Mouse (Mus musculus): ENCODE results near the gene Nek9. TPM values are rescaled to one million over a fixed set of nuclear protein-coding genes. Genes with fewer than 3 reads are reported as not detected.

The Nek9 gene
- polyA plus RNA-seq, 1 experiment from 2014 or later: 14.7 TPM

DNA sequence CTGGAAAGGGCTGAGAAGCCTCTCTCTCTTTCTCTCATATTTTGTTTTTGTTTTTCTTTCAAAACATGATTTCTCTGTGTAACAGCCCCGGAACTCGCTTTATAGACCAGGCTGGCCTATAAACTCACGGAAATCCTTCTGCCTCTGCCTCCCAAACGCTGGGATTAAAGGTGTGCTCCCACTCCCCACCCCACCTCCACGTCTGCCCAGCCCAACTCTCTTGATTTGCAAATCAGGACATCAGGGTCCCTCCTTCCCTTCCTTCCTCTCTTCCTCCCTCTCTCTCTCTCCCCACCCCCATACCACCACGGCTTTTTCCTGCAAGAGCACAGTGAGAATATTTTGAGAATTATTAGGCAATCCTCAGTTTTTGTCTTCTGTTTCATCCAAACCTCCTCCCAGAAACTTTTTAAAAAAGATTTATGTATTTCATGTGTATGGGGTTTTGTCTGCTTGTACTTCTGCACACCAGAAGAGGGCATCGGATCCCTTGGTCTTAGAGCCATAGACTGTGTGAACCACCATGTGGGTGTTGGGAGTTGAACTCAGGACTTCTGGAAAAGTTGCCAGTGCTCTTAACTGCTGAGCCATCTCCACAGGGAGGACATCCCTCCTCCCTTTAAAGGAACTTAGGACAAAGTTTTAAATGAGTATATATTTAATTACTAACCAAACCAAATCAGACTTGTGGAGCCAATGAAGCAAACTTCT lies 67.9 kb downstream of the Nek9 start:
- WGBS: 73% methylated on average over 7 of the region's 7 CpGs
- Histone ChIP-seq H3K27ac (replicated peaks) (no peak overlapping the region), H3K4me2 (peak overlapping the region; percentile 63; the same call in 1 of the 2 replicates), H3K36me3 (peaks cover 13% of the 10 kb centered on the region; the same call in 1 of the 2 replicates), H3K4me3 (no peak overlapping the region), H3K27me3 (no peaks in the 10 kb centered on the region), H3K4me1 (replicated peaks) (0 out of 2 replicates have a peak, but pooled peaks cover 4% of the 10 kb centered on the region), H3K9me3 (no peaks in the 10 kb centered on the region), H3K9ac (no peak overlapping the region)
- ATAC-seq (ENCODE audit: low read depth): no peak

GRCm38 (mm10) chr12:85270319-85270718 lies 68.8 kb downstream of the Nek9 start, which contains the start of gene Mlh3:
Gene Mlh3, minus strand, starts transcription at chr12:85270599.
- under 1% methylated on average over 35 of the region's 35 CpGs for WGBS
- peak; percentile 95 for ATAC-seq (ENCODE audit: low read depth)

DNA sequence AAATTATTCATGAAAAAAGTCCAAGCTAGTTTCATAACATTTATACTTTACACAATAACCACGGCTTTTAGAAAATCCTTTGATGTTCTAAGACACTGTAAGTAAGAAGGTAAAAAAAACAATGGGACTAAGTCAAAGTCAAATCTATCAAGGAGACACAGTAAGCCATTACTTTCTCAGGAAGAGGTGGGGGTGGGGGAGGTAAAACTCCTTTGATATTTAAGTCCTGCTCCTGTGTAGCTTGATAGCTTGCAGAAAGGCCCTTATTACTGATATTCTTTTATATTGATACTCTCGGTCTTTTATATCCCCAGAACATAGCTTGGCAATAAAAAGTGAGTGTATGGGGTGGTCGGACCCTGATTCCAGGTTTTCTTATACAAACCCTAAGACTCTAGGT lies 69.3 kb downstream of the Nek9 start:
- Histone ChIP-seq H3K4me3 (peak overlapping the region; percentile 50), H3K4me2 (peak overlapping the region; percentile 63), H3K9me3 (no peaks in the 10 kb centered on the region), H3K4me1 (replicated peaks) (peaks cover 11% of the 10 kb centered on the region; the same call in 1 of the 2 replicates), H3K27ac (replicated peaks) (peak overlapping the region; percentile 78), H3K9ac (peak overlapping the region; percentile 68), H3K36me3 (peaks cover 13% of the 10 kb centered on the region), H3K27me3 (no peaks in the 10 kb centered on the region)
- WGBS: 50% methylated on average over 3 of the region's 3 CpGs
- 0 out of 2 replicates have a peak, but pooled peaks have one; percentile 3 for ATAC-seq (ENCODE audit: low read depth)

More at GRCm38 (mm10) chr12:85270319-85270718, 68.8 kb downstream of the Nek9 start, which contains the start of gene Mlh3:
- Histone ChIP-seq H3K4me3 (peak within 1 kb of the TSS; percentile 50), H3K27me3 (no peaks in the 10 kb centered on the region), H3K27ac (replicated peaks) (peak within 1 kb of the TSS; percentile 78), H3K9ac (peak within 1 kb of the TSS; percentile 68), H3K36me3 (peaks cover 13% of the 10 kb centered on the region), H3K4me1 (replicated peaks) (0 out of 2 replicates have a peak, but pooled peaks cover 11% of the 10 kb centered on the region), H3K4me2 (peak within 1 kb of the TSS; percentile 63), H3K9me3 (no peaks in the 10 kb centered on the region)

- no peak overlapping the region for H3K4me3 ChIP-seq
- H3K27me3 ChIP-seq: no peaks in the 10 kb centered on the region
- no peak overlapping the region for H3K9ac ChIP-seq
- H3K4me2 ChIP-seq: no peak overlapping the region
- H3K4me1 ChIP-seq (replicated peaks): peaks cover 20% of the 10 kb centered on the region
- no peak for ATAC-seq (ENCODE audit: low read depth)
- no peaks in the 10 kb centered on the region for H3K9me3 ChIP-seq
- no peak overlapping the region for H3K27ac ChIP-seq (replicated peaks)
- H3K36me3 ChIP-seq: peaks cover 13% of the 10 kb centered on the region
- WGBS: 96% methylated on average over 3 of the region's 3 CpGs
Observed at GRCm38 (mm10) chr12:85266248-85266647, 72.9 kb downstream of the Nek9 start.

DNA sequence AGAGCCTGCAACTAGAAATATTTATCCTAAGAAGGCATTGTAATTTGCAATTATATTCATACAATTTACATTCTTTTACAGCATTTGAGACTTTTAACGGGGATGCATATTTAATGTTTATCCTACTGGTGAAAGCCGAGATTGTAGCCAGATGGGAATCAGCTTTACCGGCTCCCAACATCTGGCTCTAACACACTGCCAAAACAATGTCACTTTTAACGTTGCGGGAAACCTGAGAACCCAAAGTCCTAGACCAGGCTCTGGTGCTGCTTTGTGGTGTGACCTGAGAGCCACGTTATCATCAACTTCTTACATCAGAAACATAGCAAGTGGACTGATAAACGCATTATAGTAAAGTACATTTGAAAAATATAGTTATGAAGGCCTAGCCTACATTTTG lies 74.2 kb downstream of the Nek9 start:
- no peak for ATAC-seq (ENCODE audit: low read depth)
- Histone ChIP-seq H3K4me1 (replicated peaks) (peaks cover 18% of the 10 kb centered on the region), H3K27ac (replicated peaks) (no peak overlapping the region), H3K4me3 (no peak overlapping the region), H3K36me3 (peaks cover 13% of the 10 kb centered on the region), H3K9ac (no peak overlapping the region), H3K27me3 (no peaks in the 10 kb centered on the region), H3K9me3 (no peaks in the 10 kb centered on the region), H3K4me2 (no peak overlapping the region)
- WGBS: 67% methylated on average over 7 of the region's 7 CpGs

DNA sequence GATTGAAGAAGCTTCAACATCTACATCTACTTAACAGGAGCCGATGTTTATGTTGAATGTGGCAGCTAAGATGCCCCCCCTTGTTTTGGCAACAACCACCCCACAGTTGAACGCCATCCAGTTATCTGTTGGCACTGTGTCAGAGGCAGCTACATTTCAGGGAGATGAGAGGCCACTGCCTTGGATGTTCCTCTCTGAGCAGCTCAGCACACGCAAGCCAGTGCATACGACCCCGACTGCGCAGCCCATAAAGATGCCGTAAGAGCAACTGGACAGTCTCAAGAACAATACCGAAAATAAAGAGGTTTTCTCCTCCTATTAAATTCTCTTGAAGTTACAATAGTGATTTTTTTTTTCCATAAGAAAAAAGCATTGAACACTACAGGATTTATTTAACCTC lies 74.6 kb downstream of the Nek9 start:
- Histone ChIP-seq H3K4me3 (no peak overlapping the region), H3K27me3 (no peaks in the 10 kb centered on the region), H3K4me1 (replicated peaks) (peaks cover 16% of the 10 kb centered on the region), H3K27ac (replicated peaks) (no peak overlapping the region), H3K36me3 (peaks cover 13% of the 10 kb centered on the region), H3K4me2 (no peak overlapping the region), H3K9ac (no peak overlapping the region), H3K9me3 (no peaks in the 10 kb centered on the region)
- ATAC-seq (ENCODE audit: low read depth): no peak
- WGBS: 80% methylated on average over 8 of the region's 8 CpGs

DNA sequence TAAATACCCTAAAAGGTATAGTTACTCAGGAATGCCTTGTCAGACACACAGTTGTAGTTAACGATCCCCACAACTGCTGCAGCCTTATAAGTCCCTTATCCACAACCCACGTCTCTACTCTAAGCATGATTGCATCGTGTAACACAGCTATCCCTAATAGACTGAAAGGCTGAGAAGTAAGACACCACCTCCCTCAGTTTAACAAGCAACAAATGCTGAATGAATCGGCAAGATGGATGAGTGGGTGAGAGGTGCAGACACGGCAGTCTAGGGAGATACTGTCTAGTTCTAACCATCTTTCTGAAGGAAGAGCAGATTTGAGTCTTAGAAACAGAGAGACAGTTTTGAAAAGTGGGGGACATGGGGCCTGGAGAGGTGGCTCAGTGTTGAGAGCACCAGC lies 76.0 kb downstream of the Nek9 start:
- WGBS: 87% methylated on average over 5 of the region's 5 CpGs
- H3K27ac ChIP-seq (replicated peaks): 0 out of 2 replicates have a peak overlapping the region, but pooled peaks have one; percentile 64
- H3K4me3 ChIP-seq: no peak overlapping the region
- peaks cover 16% of the 10 kb centered on the region for H3K4me1 ChIP-seq (replicated peaks)
- peaks cover 22% of the 10 kb centered on the region for H3K36me3 ChIP-seq
- H3K4me2 ChIP-seq: no peak overlapping the region
- H3K9ac ChIP-seq: no peak overlapping the region
- no peaks in the 10 kb centered on the region for H3K9me3 ChIP-seq
- no peak for ATAC-seq (ENCODE audit: low read depth)
- no peaks in the 10 kb centered on the region for H3K27me3 ChIP-seq

- no peak overlapping the region for H3K4me2 ChIP-seq
- H3K9me3 ChIP-seq: no peaks in the 10 kb centered on the region
- H3K9ac ChIP-seq: peak overlapping the region; percentile 14; the same call in 1 of the 2 replicates
- H3K4me3 ChIP-seq: no peak overlapping the region
- no peak for ATAC-seq (ENCODE audit: low read depth)
- peaks cover 20% of the 10 kb centered on the region for H3K36me3 ChIP-seq
- peak overlapping the region; percentile 64 for H3K27ac ChIP-seq (replicated peaks)
- 40% methylated on average over 10 of the region's 10 CpGs for WGBS
- H3K27me3 ChIP-seq: no peaks in the 10 kb centered on the region
- peaks cover 16% of the 10 kb centered on the region for H3K4me1 ChIP-seq (replicated peaks)
Observed at GRCm38 (mm10) chr12:85262489-85262888, 76.7 kb downstream of the Nek9 start.

GRCm38 (mm10) chr12:85257008-85257639 lies 82.0 kb downstream of the Nek9 start:
- Histone ChIP-seq H3K4me1 (replicated peaks) (no peaks in the 10 kb centered on the region), H3K9me3 (no peaks in the 10 kb centered on the region), H3K9ac (no peak overlapping the region), H3K36me3 (peaks cover 20% of the 10 kb centered on the region), H3K27ac (replicated peaks) (no peak overlapping the region), H3K4me3 (no peak overlapping the region), H3K4me2 (no peak overlapping the region), H3K27me3 (no peaks in the 10 kb centered on the region)
- 85% methylated on average over 7 of the region's 7 CpGs for WGBS
- ATAC-seq (ENCODE audit: low read depth): no peak

DNA sequence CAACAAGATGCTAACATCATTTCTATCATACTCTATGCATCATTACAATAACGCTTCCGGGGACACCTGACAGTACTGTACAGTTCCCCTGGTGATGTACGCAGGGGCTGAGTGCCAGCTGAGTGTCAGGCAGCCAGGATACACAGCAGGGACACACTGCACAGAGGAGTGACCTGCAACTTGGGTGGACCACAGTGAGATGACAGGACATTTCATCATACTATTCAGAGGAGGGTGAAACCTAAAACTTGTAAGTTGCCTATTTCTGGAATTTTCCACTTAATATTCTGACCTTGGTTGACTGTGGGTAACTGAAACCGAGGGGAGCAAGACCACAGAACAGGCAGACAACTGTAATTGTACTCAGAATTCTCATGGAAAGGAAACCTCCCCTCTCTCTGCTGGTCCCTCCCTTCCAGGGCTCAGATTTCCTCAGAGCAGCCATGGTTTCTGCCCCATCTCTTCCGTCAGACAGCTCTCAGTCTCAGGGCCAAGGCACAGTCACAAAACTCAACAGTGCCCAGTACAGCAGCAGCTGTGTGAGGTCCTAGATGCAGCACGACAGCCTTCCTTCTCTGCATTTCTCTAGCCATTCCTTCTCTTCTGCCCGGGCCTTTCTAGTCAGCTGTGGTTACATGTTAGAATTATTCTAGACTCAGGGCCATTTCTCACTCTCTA lies 82.9 kb downstream of the Nek9 start:
- Histone ChIP-seq H3K9me3 (no peaks in the 10 kb centered on the region), H3K4me2 (no peak overlapping the region), H3K4me3 (no peak overlapping the region), H3K27ac (replicated peaks) (no peak overlapping the region), H3K9ac (no peak overlapping the region), H3K36me3 (peaks cover 20% of the 10 kb centered on the region), H3K4me1 (replicated peaks) (no peaks in the 10 kb centered on the region), H3K27me3 (no peaks in the 10 kb centered on the region)
- 68% methylated on average over 7 of the region's 7 CpGs for WGBS
- ATAC-seq (ENCODE audit: low read depth): no peak

DNA sequence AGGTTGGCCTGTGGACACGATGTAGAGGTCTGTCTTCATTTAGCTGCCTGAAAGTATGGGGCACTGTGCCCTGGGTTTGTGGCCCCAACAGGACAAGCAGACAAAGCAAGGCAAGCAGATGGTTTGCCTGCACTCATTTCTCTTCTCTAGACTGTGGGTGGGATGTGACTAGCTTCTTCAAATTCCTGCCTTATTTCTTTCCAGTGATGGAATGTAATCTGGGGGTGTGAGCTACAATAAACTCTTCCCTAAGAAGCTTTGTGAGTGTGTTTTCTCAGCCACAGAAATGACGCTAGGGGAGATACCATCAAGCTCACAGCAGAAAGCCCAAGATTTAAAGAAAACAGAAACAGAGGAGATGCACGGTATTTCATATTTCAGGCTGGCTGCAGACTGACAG lies 87.1 kb downstream of the Nek9 start:
- no peak for ATAC-seq (ENCODE audit: low read depth)
- H3K36me3 ChIP-seq: peaks cover 22% of the 10 kb centered on the region
- no peak overlapping the region for H3K27ac ChIP-seq (replicated peaks)
- WGBS: 86% methylated on average over 3 of the region's 3 CpGs
- H3K4me2 ChIP-seq: no peak overlapping the region
- no peaks in the 10 kb centered on the region for H3K4me1 ChIP-seq (replicated peaks)
- no peaks in the 10 kb centered on the region for H3K27me3 ChIP-seq
- H3K4me3 ChIP-seq: no peak overlapping the region
- no peaks in the 10 kb centered on the region for H3K9me3 ChIP-seq
- no peak overlapping the region for H3K9ac ChIP-seq

Data from neural tube, embryonic 13.5 days (tissue).